Mouse (Mus musculus): ENCODE data around the gene Grm3. TPM values are rescaled to one million over a fixed set of nuclear protein-coding genes. Genes with fewer than 3 reads are reported as not detected.

The Grm3 gene
- polyA plus RNA-seq, 1 experiment: not detected

DNA sequence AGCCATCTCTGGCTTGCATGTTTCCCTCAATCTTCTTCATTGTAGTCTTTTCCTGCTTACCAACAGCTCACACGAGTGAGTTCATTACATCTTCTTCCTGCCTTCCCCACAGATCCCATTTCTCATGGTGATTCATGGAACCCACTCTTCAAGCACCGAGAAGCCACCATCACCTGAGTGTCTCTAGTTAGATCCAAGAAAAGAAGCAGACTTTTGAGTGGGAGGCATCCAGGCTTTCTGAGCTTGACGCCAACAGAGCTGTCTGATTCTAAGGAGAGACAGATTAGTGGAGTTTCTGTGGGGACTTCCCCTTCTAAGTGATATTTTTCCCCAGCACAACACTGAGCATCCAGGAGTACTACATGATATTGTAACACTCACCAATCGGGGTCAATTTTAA, 199.5 kb downstream of the Grm3 start:
- no peaks in the 10 kb centered on the region for H3K4me1 ChIP-seq (ENCODE audit: control insufficient read depth, insufficient read depth, insufficient read length, low read length)
- no peak overlapping the region for H3K4me3 ChIP-seq (ENCODE audit: insufficient read depth, low read depth, low read length)
- H3K27ac ChIP-seq (replicated peaks; ENCODE audit: low read depth, low read length): no peak overlapping the region

DNA sequence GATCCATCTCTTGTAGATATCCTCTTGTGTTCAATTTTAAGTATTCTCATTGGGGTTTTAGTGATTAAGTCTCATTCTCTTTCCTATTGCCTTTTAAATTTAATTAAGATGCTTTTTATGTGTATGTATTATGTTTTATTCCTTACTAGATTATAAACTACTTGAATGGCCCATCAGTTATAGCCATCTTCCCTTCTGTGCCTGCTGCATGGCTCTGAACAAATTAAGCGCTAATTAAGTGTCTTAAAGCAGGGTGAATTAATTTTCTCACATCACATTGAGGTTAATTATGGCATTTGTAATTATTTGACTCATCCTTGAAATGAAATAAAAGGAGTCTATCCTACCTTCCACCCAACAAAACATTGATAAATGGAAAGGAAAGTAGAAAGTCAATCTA, 213.9 kb downstream of the Grm3 start:
- Histone ChIP-seq H3K4me3 (ENCODE audit: insufficient read depth, low read depth, low read length) (no peak overlapping the region), H3K4me1 (ENCODE audit: control insufficient read depth, insufficient read depth, insufficient read length, low read length) (no peaks in the 10 kb centered on the region), H3K27ac (replicated peaks; ENCODE audit: low read depth, low read length) (no peak overlapping the region)

DNA sequence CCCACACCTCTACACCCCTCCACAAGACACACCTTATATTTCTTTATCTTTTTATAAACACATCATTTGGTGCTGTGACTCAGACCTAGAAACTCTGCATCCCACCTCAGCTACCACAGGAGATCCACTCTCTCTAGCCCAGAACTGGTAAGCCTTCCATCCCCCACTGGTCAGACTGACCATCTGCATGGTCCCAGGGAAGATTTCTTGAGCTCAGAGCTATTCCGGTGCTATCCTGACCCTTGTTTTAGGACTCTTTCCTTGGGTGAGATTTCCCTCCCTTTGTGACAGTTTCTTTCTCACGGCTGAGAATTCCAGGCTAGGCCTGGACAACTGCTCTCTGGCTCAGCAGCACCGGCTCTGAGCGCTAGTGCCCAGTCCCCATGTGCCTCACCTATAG, 227.7 kb downstream of the Grm3 start:
- Histone ChIP-seq H3K4me1 (ENCODE audit: control insufficient read depth, insufficient read depth, insufficient read length, low read length) (no peaks in the 10 kb centered on the region), H3K4me3 (ENCODE audit: insufficient read depth, low read depth, low read length) (no peak overlapping the region), H3K27ac (replicated peaks; ENCODE audit: low read depth, low read length) (no peak overlapping the region)

DNA sequence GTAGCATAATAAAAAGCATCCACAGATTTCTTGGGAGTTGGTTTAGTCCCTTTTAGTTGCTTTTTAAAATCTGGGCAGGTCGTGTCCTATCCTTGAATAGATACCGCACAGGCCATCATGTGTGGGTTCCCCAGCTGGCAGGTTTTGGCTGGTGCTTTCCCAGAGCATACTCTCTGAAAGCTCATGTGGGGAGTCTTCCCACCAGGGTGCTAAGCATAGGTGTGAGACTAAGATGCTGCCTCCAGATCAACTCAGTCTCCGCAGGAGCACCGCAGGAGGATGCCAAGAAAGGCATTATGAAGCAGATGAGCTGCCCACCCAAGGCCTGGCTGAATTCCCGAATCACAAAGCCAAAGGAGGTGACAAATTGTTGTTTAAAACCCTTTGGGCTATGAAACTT, 229.5 kb downstream of the Grm3 start:
- H3K27ac ChIP-seq (replicated peaks; ENCODE audit: low read depth, low read length): no peak overlapping the region
- H3K4me3 ChIP-seq (ENCODE audit: insufficient read depth, low read depth, low read length): no peak overlapping the region
- no peaks in the 10 kb centered on the region for H3K4me1 ChIP-seq (ENCODE audit: control insufficient read depth, insufficient read depth, insufficient read length, low read length)

DNA sequence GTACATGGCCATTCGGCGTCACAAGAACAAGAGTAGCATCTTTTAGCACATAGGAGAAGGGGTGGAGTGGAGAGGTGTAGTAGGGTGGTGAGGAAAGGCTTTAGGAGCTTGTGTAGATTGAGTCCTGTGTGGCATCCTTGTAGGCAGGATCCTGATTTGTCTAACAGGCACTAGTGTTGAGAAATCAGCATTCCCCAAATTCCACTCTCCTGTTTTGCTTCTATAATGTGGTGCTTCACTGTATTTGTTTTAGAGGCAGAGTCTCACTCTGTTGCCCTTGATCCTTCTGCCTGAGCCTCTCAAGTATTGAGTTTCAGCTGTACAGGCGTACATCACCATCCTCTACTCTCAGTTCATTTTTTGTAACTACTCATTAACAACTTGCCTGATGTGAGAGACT, 247.4 kb downstream of the Grm3 start:
- Histone ChIP-seq H3K4me1 (ENCODE audit: control insufficient read depth, insufficient read depth, insufficient read length, low read length) (no peaks in the 10 kb centered on the region), H3K4me3 (ENCODE audit: insufficient read depth, low read depth, low read length) (no peak overlapping the region), H3K27ac (replicated peaks; ENCODE audit: low read depth, low read length) (no peak overlapping the region)

DNA sequence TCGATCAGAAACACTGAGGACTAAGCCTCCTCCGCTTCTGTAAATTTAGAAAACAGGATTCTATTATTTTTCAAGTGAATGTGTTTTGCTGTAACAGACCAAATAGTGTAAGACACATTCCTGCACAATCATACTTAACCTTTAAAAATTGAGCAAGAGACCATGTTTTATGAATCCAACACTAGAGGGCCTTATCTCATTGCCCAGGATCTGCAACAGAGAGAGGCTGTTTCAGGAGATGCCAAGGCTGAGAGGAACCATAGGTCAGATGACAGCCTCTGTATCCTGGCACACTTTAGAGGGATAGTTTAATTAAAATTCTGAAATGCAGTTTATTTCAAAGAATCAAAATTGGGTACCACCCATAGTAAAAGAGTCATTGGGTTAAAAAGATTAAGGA, 271.7 kb downstream of the Grm3 start:
- Histone ChIP-seq H3K4me1 (ENCODE audit: control insufficient read depth, insufficient read depth, insufficient read length, low read length) (no peaks in the 10 kb centered on the region), H3K27ac (replicated peaks; ENCODE audit: low read depth, low read length) (no peak overlapping the region), H3K4me3 (ENCODE audit: insufficient read depth, low read depth, low read length) (no peak overlapping the region)

DNA sequence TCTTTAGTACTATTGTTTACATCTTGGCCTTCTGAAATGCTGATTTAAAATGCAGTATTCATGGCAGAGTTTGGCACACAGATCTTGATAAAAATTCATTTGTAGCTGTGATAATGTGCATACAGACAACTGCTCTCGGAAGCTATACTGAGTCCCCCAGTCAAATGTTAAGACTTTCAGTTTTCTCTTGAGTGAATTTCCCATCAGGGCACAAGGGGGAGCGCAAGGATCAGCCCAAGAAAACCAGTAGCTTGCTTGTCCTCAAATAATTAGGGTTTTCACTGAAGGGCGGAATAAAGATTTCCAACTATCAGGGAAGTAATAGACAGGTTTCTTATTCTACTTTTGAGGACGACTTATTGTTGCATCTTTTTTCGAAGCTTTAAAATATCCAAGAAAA, 275.4 kb downstream of the Grm3 start:
- Histone ChIP-seq H3K4me3 (ENCODE audit: insufficient read depth, low read depth, low read length) (no peak overlapping the region), H3K27ac (replicated peaks; ENCODE audit: low read depth, low read length) (no peak overlapping the region), H3K4me1 (ENCODE audit: control insufficient read depth, insufficient read depth, insufficient read length, low read length) (no peaks in the 10 kb centered on the region)

DNA sequence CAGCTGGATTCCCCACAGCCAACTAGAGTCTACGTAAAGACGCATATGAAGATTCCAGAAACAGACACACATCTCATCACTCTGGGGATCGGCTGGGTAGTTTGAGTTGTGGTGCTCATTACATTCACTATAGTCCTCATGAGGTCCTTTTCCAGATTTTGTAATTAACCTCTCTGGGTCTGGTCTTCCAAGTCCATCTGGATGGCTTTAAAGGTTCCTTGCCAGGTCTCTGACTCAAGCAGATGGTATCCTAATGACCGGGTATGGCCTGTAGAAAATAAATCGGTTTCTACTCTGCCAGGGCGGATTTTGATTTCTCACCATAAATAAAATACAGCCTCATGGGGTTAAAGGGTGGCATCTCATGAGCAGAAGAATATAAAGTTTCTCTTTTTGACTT, 276.0 kb downstream of the Grm3 start:
- Histone ChIP-seq H3K27ac (replicated peaks; ENCODE audit: low read depth, low read length) (no peak overlapping the region), H3K4me1 (ENCODE audit: control insufficient read depth, insufficient read depth, insufficient read length, low read length) (no peaks in the 10 kb centered on the region), H3K4me3 (ENCODE audit: insufficient read depth, low read depth, low read length) (no peak overlapping the region)

DNA sequence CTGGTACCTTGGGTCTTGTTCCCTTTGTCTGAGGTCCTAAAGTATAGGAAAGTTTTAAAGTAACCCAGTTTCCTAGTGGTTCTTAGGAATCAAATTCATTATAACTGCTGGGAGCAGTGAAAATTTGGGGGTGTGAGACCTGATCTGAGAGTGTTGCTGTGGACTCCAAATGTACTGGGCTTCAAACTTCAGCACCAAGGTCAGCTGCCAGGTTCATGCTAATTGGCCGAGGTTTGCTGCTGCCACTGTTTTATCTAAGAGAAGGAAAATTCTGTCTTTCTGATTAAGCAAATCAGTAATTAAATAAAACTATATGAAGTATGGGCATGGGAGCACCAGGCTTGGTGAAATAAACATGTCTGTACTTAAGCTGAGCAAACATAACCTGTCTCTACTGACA, 278.8 kb downstream of the Grm3 start:
- no peaks in the 10 kb centered on the region for H3K4me1 ChIP-seq (ENCODE audit: control insufficient read depth, insufficient read depth, insufficient read length, low read length)
- H3K4me3 ChIP-seq (ENCODE audit: insufficient read depth, low read depth, low read length): no peak overlapping the region
- H3K27ac ChIP-seq (replicated peaks; ENCODE audit: low read depth, low read length): no peak overlapping the region

Measured in brown adipose tissue, adult 24 weeks (tissue).